Mouse (Mus musculus): ENCODE measurements around the gene Phc3. TPM values are rescaled to one million over a fixed set of nuclear protein-coding genes. Genes with fewer than 3 reads are reported as not detected.
"Not testable (repeated sequence)": the region's sequence is repeated elsewhere in the genome, so short reads cannot be mapped to it uniquely, and the experiment has no call there.

The Phc3 gene
- polyA plus RNA-seq, 1 experiment from 2014 or later: 8.8 TPM

- Histone ChIP-seq H3K27ac (ENCODE audit: low read depth) (no peak overlapping the region), H3K4me1 (replicated peaks; ENCODE audit: control insufficient read depth, insufficient read depth, low read length) (no peaks in the 10 kb centered on the region), H3K4me2 (ENCODE audit: low read length) (no peak overlapping the region), H3K36me3 (ENCODE audit: control insufficient read depth, insufficient read depth, low read length) (no peaks in the 10 kb centered on the region), H3K9ac (ENCODE audit: low read length) (no peak overlapping the region), H3K9me3 (ENCODE audit: control insufficient read depth, low read length) (no peaks in the 10 kb centered on the region), H3K27me3 (replicated peaks; ENCODE audit: control insufficient read depth, insufficient read depth, low read length) (no peaks in the 10 kb centered on the region), H3K4me3 (ENCODE audit: low read depth, low read length) (no peak overlapping the region)
- no peak for ATAC-seq (replicated peaks; ENCODE audit: low FRiP score, low TSS enrichment, low read depth)
- 71% methylated on average over 5 of the region's 5 CpGs for WGBS
- no peak for DNase-seq (ENCODE audit: low spot score)
These were observed 101.0 kb downstream of the Phc3 start for GRCm38 (mm10) chr3:30868176-30868575.

GRCm38 (mm10) chr3:30864640-30865039, 104.6 kb downstream of the Phc3 start:
- Histone ChIP-seq H3K27ac (ENCODE audit: low read depth) (no peak overlapping the region), H3K27me3 (replicated peaks; ENCODE audit: control insufficient read depth, insufficient read depth, low read length) (no peaks in the 10 kb centered on the region), H3K9me3 (ENCODE audit: control insufficient read depth, low read length) (no peaks in the 10 kb centered on the region), H3K9ac (ENCODE audit: low read length) (no peak overlapping the region), H3K4me1 (replicated peaks; ENCODE audit: control insufficient read depth, insufficient read depth, low read length) (no peaks in the 10 kb centered on the region), H3K4me3 (ENCODE audit: low read depth, low read length) (no peak overlapping the region), H3K36me3 (ENCODE audit: control insufficient read depth, insufficient read depth, low read length) (no peaks in the 10 kb centered on the region), H3K4me2 (ENCODE audit: low read length) (no peak overlapping the region)
- WGBS: 63% methylated on average over 1 of the region's 1 CpGs
- ATAC-seq (replicated peaks; ENCODE audit: low FRiP score, low TSS enrichment, low read depth): no peak
- no peak for DNase-seq (ENCODE audit: low spot score)

- 64% methylated on average over 5 of the region's 5 CpGs for WGBS
- Histone ChIP-seq H3K4me1 (replicated peaks; ENCODE audit: control insufficient read depth, insufficient read depth, low read length) (no peaks in the 10 kb centered on the region), H3K27me3 (replicated peaks; ENCODE audit: control insufficient read depth, insufficient read depth, low read length) (no peaks in the 10 kb centered on the region), H3K9ac (ENCODE audit: low read length) (no peak overlapping the region), H3K4me3 (ENCODE audit: low read depth, low read length) (no peak overlapping the region), H3K36me3 (ENCODE audit: control insufficient read depth, insufficient read depth, low read length) (no peaks in the 10 kb centered on the region), H3K27ac (ENCODE audit: low read depth) (no peak overlapping the region), H3K9me3 (ENCODE audit: control insufficient read depth, low read length) (no peaks in the 10 kb centered on the region), H3K4me2 (ENCODE audit: low read length) (no peak overlapping the region)
- DNase-seq (ENCODE audit: low spot score): no peak
- no peak for ATAC-seq (replicated peaks; ENCODE audit: low FRiP score, low TSS enrichment, low read depth)
These were observed 105.3 kb downstream of the Phc3 start for GRCm38 (mm10) chr3:30863712-30864435.

GRCm38 (mm10) chr3:30860705-30861104, 108.5 kb downstream of the Phc3 start:
- no peak overlapping the region for H3K4me3 ChIP-seq (ENCODE audit: low read depth, low read length)
- no peaks in the 10 kb centered on the region for H3K9me3 ChIP-seq (ENCODE audit: control insufficient read depth, low read length)
- no peak for ATAC-seq (replicated peaks; ENCODE audit: low FRiP score, low TSS enrichment, low read depth)
- no peak overlapping the region for H3K9ac ChIP-seq (ENCODE audit: low read length)
- H3K4me1 ChIP-seq (replicated peaks; ENCODE audit: control insufficient read depth, insufficient read depth, low read length): no peaks in the 10 kb centered on the region
- no peak overlapping the region for H3K27ac ChIP-seq (ENCODE audit: low read depth)
- peaks cover 12% of the 10 kb centered on the region; the same call in 1 of the 2 replicates for H3K27me3 ChIP-seq (replicated peaks; ENCODE audit: control insufficient read depth, insufficient read depth, low read length)
- no peaks in the 10 kb centered on the region for H3K36me3 ChIP-seq (ENCODE audit: control insufficient read depth, insufficient read depth, low read length)
- H3K4me2 ChIP-seq (ENCODE audit: low read length): no peak overlapping the region
- DNase-seq (ENCODE audit: low spot score): no peak
- WGBS: 86% methylated on average over 4 of the region's 4 CpGs

- not testable (repeated sequence) for H3K4me3 ChIP-seq (ENCODE audit: low read depth, low read length); H3K9me3 ChIP-seq (ENCODE audit: control insufficient read depth, low read length); H3K27ac ChIP-seq (ENCODE audit: low read depth); H3K9ac ChIP-seq (ENCODE audit: low read length); H3K36me3 ChIP-seq (ENCODE audit: control insufficient read depth, insufficient read depth, low read length); H3K4me1 ChIP-seq (replicated peaks; ENCODE audit: control insufficient read depth, insufficient read depth, low read length); ATAC-seq (replicated peaks; ENCODE audit: low FRiP score, low TSS enrichment, low read depth); H3K4me2 ChIP-seq (ENCODE audit: low read length); DNase-seq (ENCODE audit: low spot score)
- WGBS: 91% methylated on average over 8 of the region's 8 CpGs
- H3K27me3 ChIP-seq (replicated peaks; ENCODE audit: control insufficient read depth, insufficient read depth, low read length): peaks cover 12% of the 10 kb centered on the region; the same call in 1 of the 2 replicates
These were observed 109.6 kb downstream of the Phc3 start for GRCm38 (mm10) chr3:30859599-30859998.

GRCm38 (mm10) chr3:30855604-30856458, 113.4 kb downstream of the Phc3 start, which contains the start of gene Gpr160:
TSS of gene Gpr160 (plus strand) at chr3:30855950.
- whole genome bisulfite sequencing: under 1% methylated on average over 74 of the region's 75 CpGs
- ATAC-seq (replicated peaks; ENCODE audit: low FRiP score, low TSS enrichment, low read depth) (peak; percentile 95), DNase-seq (ENCODE audit: low spot score) (peak; percentile 79)
- no peaks in the 10 kb centered on the region for H3K4me1 ChIP-seq (replicated peaks; ENCODE audit: control insufficient read depth, insufficient read depth, low read length)
- peak within 1 kb of the TSS; percentile 59 for H3K4me3 ChIP-seq (ENCODE audit: low read depth, low read length)
- H3K27ac ChIP-seq (ENCODE audit: low read depth): no peak within 1 kb of the TSS
- peak within 1 kb of the TSS; percentile 100 for H3K4me2 ChIP-seq (ENCODE audit: low read length)
- H3K9ac ChIP-seq (ENCODE audit: low read length): peak within 1 kb of the TSS; percentile 59
- H3K36me3 ChIP-seq (ENCODE audit: control insufficient read depth, insufficient read depth, low read length): no peaks in the 10 kb centered on the region
- H3K9me3 ChIP-seq (ENCODE audit: control insufficient read depth, low read length): no peaks in the 10 kb centered on the region
- H3K27me3 ChIP-seq (replicated peaks; ENCODE audit: control insufficient read depth, insufficient read depth, low read length): peaks cover 16% of the 10 kb centered on the region; the same call in 1 of the 2 replicates

- ATAC-seq (replicated peaks; ENCODE audit: low FRiP score, low TSS enrichment, low read depth) (no peak), DNase-seq (ENCODE audit: low spot score) (no peak)
- Histone ChIP-seq H3K27ac (ENCODE audit: low read depth) (no peak overlapping the region), H3K27me3 (replicated peaks; ENCODE audit: control insufficient read depth, insufficient read depth, low read length) (peaks cover 16% of the 10 kb centered on the region; the same call in 1 of the 2 replicates), H3K4me2 (ENCODE audit: low read length) (no peak overlapping the region), H3K36me3 (ENCODE audit: control insufficient read depth, insufficient read depth, low read length) (no peaks in the 10 kb centered on the region), H3K4me1 (replicated peaks; ENCODE audit: control insufficient read depth, insufficient read depth, low read length) (no peaks in the 10 kb centered on the region), H3K9ac (ENCODE audit: low read length) (no peak overlapping the region), H3K9me3 (ENCODE audit: control insufficient read depth, low read length) (no peaks in the 10 kb centered on the region), H3K4me3 (ENCODE audit: low read depth, low read length) (no peak overlapping the region)
- 73% methylated on average over 5 of the region's 5 CpGs for WGBS
These were observed 115.6 kb downstream of the Phc3 start for GRCm38 (mm10) chr3:30853596-30853995.

- peaks cover 10% of the 10 kb centered on the region; the same call in 1 of the 2 replicates for H3K27me3 ChIP-seq (replicated peaks; ENCODE audit: control insufficient read depth, insufficient read depth, low read length)
- H3K27ac ChIP-seq (ENCODE audit: low read depth): no peak overlapping the region
- DNase-seq (ENCODE audit: low spot score): no peak
- no peaks in the 10 kb centered on the region for H3K36me3 ChIP-seq (ENCODE audit: control insufficient read depth, insufficient read depth, low read length)
- 63% methylated on average over 6 of the region's 6 CpGs for WGBS
- H3K9ac ChIP-seq (ENCODE audit: low read length): no peak overlapping the region
- no peak for ATAC-seq (replicated peaks; ENCODE audit: low FRiP score, low TSS enrichment, low read depth)
- no peak overlapping the region for H3K4me2 ChIP-seq (ENCODE audit: low read length)
- no peaks in the 10 kb centered on the region for H3K9me3 ChIP-seq (ENCODE audit: control insufficient read depth, low read length)
- no peak overlapping the region for H3K4me3 ChIP-seq (ENCODE audit: low read depth, low read length)
- H3K4me1 ChIP-seq (replicated peaks; ENCODE audit: control insufficient read depth, insufficient read depth, low read length): no peaks in the 10 kb centered on the region
These were observed 117.8 kb downstream of the Phc3 start for GRCm38 (mm10) chr3:30851422-30851821.

Data from intestine, embryonic 14.5 days (tissue).